Mouse (Mus musculus) regulatory T cell (primary cell): Measurements from ENCODE around the gene Kcnk7.

Experiments used
- in situ Hi-C: fragments of 300-600 bp; cut with MboI, MseI; formaldehyde crosslinking; loops from one replicate; pipeline ENCODE4 v1.15.1; 2025; ENCODE audit warnings: high pct_unique_total_duplicates

The Kcnk7 gene

GRCm38 (mm10) chr19:5724549-5724941 is 20.4 kb downstream of the Kcnk7 start:
- in situ Hi-C loops: no loop called here

DNA sequence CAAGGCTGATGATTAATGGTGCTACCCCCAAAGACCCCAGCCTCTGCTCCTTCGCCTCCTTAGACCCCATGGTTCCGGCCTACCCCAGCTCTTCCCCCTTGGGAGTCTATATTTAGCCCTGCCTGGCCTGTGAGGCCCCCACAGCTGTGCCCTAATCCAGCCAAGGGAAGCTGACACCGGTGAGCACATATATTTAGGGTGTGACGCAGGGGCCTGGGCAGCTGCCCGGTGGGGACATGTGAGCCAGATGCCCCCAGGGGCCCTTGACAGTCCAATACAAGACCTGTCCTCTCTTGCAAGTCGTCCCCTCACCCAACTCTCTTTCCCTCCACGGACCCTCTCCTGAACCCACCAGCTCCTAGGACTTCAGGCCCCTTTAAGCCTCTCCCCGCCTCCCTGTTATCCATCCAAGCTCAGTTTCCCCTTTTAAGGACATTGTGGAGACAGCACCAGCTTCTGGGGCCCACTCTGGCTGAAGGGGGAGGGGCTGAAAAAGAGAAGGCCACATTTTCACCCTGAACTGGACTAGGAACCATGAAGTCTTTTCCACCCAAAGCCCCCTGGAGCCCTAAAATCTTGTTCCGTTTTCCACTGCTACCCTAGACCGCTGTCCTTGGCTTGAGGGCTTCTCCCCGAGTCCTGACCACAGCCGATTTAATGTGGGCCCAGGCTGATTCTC is 21.0 kb downstream of the Kcnk7 start:
- in situ Hi-C loops: no loop called here

GRCm38 (mm10) chr19:5725767-5726515 is 21.8 kb downstream of the Kcnk7 start, which contains the start of gene Ehbp1l1:
TSS of gene Ehbp1l1 (minus strand) at chr19:5726317.
- in situ Hi-C loops: no loop called here

GRCm38 (mm10) chr19:5726961-5727578 is 22.9 kb downstream of the Kcnk7 start:
- in situ Hi-C loops: no loop called here

DNA sequence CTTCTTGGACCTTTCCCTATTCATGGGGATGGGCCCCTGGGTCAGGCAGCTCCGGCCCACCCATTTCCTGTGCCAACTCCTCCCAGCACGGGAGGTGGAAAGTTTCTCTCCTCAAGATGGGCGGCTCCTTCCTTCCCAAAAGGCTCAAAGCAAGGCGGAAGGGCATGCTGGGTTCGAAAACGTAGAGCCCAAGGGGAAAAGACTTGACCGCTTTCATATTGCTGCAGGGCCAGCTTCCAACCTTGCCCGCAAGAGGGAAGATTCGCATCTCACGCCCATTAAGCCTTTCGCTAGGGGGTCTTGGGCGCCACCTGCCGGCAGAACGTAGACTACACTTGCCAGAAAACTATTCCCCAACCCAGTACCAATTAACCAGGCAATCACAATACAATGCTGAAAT is 23.5 kb downstream of the Kcnk7 start:
- in situ Hi-C loops: no loop called here

DNA sequence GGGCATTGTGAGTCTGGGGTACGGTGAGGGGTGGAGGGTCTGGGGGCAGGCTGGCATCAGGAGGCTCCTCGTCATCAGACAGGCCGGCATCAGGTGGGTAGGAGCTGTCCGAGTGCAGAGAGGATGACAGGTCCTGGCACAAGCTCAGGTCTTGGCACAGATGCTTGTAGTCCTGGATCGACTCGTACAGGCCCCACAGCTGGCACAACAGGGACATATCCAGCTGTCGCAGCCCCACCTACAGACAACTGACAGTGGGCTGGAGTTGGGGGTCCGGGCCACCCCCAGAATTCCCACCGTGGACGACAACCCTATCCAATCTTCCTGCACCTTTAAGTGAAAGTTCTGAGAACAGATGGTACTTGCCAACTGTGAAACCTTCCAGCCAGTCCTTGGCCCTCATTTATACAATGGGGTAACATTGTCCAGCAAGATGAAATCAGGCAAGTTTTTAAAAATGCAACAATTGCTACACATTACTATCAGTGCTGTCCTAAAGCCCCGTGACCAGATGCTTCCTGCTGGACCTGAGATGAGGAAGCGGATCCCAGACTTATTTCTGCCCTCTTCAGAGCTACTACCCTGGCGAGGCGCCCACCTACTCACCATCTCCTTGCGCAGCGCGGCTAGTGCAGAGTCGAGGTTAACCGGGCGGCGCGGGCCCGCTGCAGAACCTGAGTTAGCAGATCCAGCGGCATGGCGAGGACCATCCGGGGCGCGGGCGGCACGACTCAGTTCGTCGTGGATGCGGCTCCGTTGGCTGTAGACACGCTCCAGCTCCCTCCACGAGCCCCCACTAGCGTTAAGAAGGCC is 24.7 kb downstream of the Kcnk7 start:
- in situ Hi-C loops: no loop called here

- in situ Hi-C loops: no loop called here
Measured at GRCm38 (mm10) chr19:5729444-5729815, 25.3 kb downstream of the Kcnk7 start, which contains the start of gene Fam89b. TSS of gene Fam89b (minus strand) at chr19:5729653.

DNA sequence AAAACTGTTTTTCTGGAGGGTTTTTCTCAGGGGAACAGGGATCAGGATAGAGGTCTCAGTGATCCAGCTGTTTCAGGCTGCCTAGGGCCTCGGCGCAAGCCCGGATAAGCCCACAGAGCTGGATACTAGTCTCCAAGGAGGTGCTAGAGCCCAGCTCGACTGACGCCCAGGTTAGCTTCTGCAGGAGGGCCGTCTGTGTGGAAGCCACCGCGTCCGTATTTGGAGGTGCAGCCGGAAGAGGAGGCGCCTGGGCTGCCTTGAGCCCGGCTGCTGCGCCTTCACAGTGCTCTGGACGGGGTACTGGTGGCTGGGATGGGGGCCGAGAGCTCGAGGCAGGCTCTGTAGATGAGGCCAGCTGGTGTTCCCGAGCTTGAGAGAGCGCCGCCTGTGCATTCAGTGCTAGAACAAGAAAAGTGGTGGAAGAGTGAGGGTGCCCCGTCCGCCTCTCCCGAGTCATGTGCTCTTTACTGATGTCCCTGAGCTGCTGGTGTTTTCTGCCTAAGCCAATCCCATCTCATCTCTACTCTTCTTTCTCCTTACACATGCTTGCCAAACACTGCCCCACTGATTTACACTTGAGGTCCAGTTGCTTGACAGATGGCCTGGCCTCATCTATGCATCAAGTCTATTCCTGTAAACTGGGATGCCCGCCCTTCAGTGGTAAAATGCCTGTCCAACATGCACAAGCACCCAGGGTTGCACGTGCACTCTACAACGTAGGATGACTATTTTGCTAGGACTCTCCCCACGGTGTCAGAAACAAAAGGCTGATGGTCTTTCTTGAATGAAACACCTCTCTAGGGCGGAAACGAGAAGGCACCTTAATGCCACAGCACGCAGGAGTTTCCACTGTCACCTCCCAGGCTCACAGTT is 26.4 kb downstream of the Kcnk7 start:
- in situ Hi-C loops: no loop called here

GRCm38 (mm10) chr19:5731264-5731978 is 27.3 kb downstream of the Kcnk7 start:
- in situ Hi-C loops: no loop called here

GRCm38 (mm10) chr19:5734325-5734724 is 30.2 kb downstream of the Kcnk7 start:
- in situ Hi-C loops: no loop called here

DNA sequence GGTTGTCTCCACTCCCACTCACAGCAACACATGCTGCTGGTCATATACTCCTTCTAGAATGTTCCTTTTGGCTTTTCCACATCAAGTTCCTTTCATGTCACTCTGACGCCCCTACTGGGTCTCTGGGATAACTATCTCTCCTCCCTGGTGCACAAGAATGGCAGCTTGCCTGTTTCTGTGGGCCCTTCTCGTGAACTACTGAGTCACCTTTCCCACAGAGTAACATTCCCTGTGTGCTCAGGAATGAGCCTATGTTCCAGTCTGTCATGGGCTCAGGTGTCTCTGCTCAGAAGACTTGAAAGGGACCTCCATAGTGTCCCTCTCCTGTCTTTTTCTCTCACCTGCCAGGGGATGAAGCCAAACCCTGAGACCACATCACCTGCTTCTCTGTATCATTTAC is 35.3 kb downstream of the Kcnk7 start:
- in situ Hi-C loops: no loop called here

DNA sequence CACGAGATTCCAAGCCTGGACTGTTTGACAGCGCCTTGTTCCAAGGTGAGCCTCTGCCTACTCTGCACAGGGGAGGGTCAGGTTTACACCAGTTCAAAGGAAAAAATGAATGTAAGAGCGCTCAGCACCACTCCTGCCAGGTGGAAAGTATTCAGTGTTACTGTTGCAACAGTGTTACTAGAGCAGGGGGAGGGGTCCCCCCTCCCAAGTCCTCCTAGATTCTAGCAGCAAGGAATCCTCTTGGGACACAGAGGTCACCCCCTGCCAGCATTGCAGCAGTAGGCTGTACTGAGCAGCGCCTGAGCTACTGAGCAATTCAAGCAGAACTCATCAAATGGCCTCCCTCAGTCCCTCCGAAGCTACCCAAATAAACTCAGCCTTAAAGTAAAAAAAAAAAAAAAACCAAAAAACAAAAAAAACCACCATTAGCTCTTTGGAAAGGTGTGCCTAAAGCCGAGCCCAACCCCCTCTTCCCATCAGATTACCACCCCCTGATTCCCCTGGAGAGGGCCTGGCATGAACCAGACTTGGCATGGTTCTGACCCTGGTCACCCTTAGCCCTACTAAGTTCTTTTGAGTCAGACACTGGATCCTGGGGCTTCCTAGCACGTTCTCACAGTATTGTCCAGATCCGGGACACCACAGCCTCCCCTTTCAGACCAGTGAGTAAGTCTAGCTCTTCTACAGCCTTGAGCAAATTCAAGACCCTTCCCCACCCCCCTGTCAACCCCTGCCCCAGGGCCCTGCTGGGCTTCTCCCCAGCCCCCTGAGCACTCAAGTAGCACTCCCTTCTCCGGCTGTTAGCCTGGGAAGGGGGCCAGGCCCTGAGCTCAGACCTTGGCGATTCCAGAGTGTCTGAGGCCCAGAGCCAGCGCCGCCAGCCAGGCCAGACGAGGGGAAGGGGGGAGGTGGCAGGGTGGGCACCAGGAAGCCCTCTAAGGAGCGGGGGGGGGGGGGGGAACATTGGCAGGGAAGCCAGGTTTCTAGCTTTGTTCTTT is 36.5 kb downstream of the Kcnk7 start, which contains the start of gene Ltbp3:
Gene Ltbp3, plus strand, starts transcription at position 585 of the 998 bp plus-strand sequence.
- in situ Hi-C loops: loop anchor here (5.0 kb wide), 1 partner anchor 38 kb away; the partner anchor contains the start of gene Kcnk7

DNA sequence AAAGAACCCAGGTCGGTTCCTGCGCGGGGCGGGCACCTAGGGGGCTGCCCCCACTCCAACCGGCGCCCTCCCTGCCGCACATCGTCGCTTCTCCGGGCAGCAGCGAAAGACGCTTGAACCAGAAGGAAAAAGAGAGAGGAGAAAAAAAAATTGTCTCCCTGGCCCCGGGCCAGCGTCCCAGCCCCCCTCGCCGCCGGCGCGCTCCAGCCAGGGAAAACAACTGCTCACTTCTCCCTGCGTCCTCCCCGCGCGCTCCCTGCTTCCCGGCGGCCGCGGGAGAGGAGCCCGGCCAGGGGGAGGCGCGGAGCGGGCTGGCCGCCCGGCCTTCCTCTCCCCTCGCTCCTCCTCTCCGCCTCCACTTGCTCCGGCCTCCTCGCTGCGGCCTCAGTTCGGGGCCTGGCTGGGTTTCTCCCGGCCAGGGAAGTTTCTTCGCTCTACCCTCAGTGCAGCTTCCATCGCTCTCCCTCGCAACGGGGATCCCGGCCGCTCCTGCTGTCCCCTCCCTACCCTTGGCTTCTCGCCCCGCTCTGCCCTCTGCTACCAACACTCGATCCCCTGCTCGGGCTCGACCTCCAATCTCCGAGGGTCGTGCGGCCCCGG is 37.6 kb downstream of the Kcnk7 start:
- in situ Hi-C loops: loop anchor here (5.0 kb wide), 1 partner anchor 39 kb away; the partner anchor contains the start of gene Kcnk7

GRCm38 (mm10) chr19:5742241-5742641 is 38.1 kb downstream of the Kcnk7 start:
- in situ Hi-C loops: loop anchor here (5.0 kb wide), 1 partner anchor 40 kb away; the partner anchor contains the start of gene Kcnk7

DNA sequence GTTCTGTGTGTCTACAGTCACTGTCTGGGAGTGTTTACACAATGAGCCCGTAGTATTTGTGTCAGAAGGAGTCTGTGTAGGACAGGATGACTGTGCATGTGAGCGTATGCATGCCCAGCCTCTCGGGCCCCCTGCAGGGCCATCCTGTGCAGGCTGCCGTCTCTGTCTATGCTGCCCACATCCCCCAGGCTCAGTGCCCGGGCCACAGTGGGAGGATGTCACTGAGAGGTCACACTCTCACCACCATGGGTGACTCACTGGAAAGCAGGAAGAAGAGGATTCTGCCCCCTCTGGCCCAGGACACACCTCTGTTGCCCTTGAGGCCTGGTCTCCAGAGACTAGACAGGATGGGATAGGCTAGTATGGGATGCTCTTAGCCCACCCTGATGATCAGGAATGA is 39.4 kb downstream of the Kcnk7 start:
- in situ Hi-C loops: loop anchor here (5.0 kb wide), 1 partner anchor 41 kb away; the partner anchor contains the start of gene Kcnk7

- in situ Hi-C loops: loop anchor here (5.0 kb wide), 1 partner anchor 74 kb away; no protein-coding TSS in a partner anchor
Measured at GRCm38 (mm10) chr19:5745756-5746710, 41.9 kb downstream of the Kcnk7 start.

GRCm38 (mm10) chr19:5746907-5747363 is 42.8 kb downstream of the Kcnk7 start:
- in situ Hi-C loops: loop anchor here (5.0 kb wide), 1 partner anchor 75 kb away; no protein-coding TSS in a partner anchor
